Comparison of ENCODE assay signal across 26 mouse cellular contexts in genomic region chr13:104091734-104092133, GRCm38 (mm10). TPM values are rescaled to one million over a fixed set of nuclear protein-coding genes. Genes with fewer than 3 reads are reported as not detected.
DNase-seq lines count a peak whose midpoint lies in the region; ATAC-seq and TF ChIP-seq lines count a peak whose summit lies in the region.
"Had no signal": no experiment of that assay in that cellular context is flagged by ENCODE, and none has a peak within 500 bp of the region (broad histone marks: within the 10 kb centered on the region; RNA-seq: fewer than 3 reads in every experiment).

No protein-coding gene starts in this region.

- H3K27ac ChIP-seq in kidney, adult 2 months (ENCODE audit: insufficient read depth, low read depth, low read length) = no peak overlapping the region
- no peak overlapping the region for H3K27ac ChIP-seq in gastrocnemius, adult 2 months
- H3K27ac ChIP-seq: forebrain, embryonic 10.5 days; forebrain, embryonic 13.5 days; heart, adult 2 months; heart, embryonic 10.5 days; heart, embryonic 13.5 days; hindbrain, embryonic 14.5 days; hindbrain, postnatal 0 days; intestine, embryonic 15.5 days had no signal

- no peak for TF ChIP-seq CTCF in kidney, adult 2 months (conservative IDR thresholded peaks at IDR 0.05; ENCODE audit: insufficient read depth, insufficient read length, low read depth, low read length)
- TF ChIP-seq CTCF in gastrocnemius, adult 2 months (IDR thresholded peaks at IDR 0.05) = no peak

- DNase-seq in A20 (ENCODE audit: low read depth, low spot score) = peak; percentile 78
- peak; percentile 22 for DNase-seq in induced T-regulatory cell, adult 2 months (ENCODE audit: low read depth)
- DNase-seq in kidney, adult 2 months = no peak
- no peak for DNase-seq in spleen, adult 12 weeks (ENCODE audit: low spot score)
- DNase-seq in gastrocnemius, adult 2 months = no peak
- DNase-seq: adrenal gland, postnatal 10 days; adrenal gland, postnatal 36 days; cerebellum, adult 18-20 months; cerebellum, adult 9-10 months; cerebellum, postnatal 14 days; gastrocnemius, postnatal 10 days; gastrocnemius, postnatal 36 days; heart, adult 2 months; heart, postnatal 14 days; heart, postnatal 4 days; kidney, adult 11 months had no signal

- ATAC-seq in CD4-positive, CD25-positive, alpha-beta regulatory T cell, adult 4 months = peak; percentile 56
- ATAC-seq: forebrain, embryonic 13.5 days; forebrain, embryonic 16.5 days; hindbrain, postnatal 0 days; intestine, embryonic 15.5 days had no signal

- H3K4me1 ChIP-seq in kidney, adult 2 months (ENCODE audit: control insufficient read depth, insufficient read depth, low read length) = no peaks in the 10 kb centered on the region
- H3K4me1 ChIP-seq: forebrain, embryonic 10.5 days; forebrain, embryonic 13.5 days; intestine, embryonic 15.5 days had no signal

- H3K27me3 ChIP-seq in kidney, adult 2 months (replicated peaks; ENCODE audit: control insufficient read depth, insufficient read depth, low read length) = no peaks in the 10 kb centered on the region
- H3K27me3 ChIP-seq: forebrain, embryonic 13.5 days; heart, embryonic 13.5 days; intestine, embryonic 15.5 days had no signal

- no peak overlapping the region for H3K4me3 ChIP-seq in kidney, adult 2 months (ENCODE audit: insufficient read depth, low read depth, low read length)
- no peak overlapping the region for H3K4me3 ChIP-seq in gastrocnemius, adult 2 months
- H3K4me3 ChIP-seq: forebrain, embryonic 10.5 days; forebrain, embryonic 13.5 days; heart, adult 2 months; heart, embryonic 10.5 days; heart, embryonic 13.5 days; intestine, embryonic 15.5 days had no signal

- 16% methylated on average over 1 of the region's 1 CpGs for WGBS in kidney, adult 2 months

- TF ChIP-seq POLR2A in kidney, adult 2 months (IDR thresholded peaks at IDR 0.05; ENCODE audit: low read depth, low read length) = no peak

- intact Hi-C loops in gastrocnemius, adult 2 months (cut with DNase I) = no loop called here

- H3K36me3 ChIP-seq in kidney, adult 2 months (ENCODE audit: control insufficient read depth, insufficient read depth, low read length) = no peaks in the 10 kb centered on the region
- H3K36me3 ChIP-seq: heart, embryonic 10.5 days; heart, embryonic 13.5 days; intestine, embryonic 15.5 days had no signal

RNA-seq across cellular contexts. Expression of gene Nln, which starts 17.7 kb away (rescaled TPM):
- polyA plus RNA-seq in CD4-positive, CD25-positive, alpha-beta regulatory T cell, adult 4 months (2017; shearing (Covaris generic)) = 10 to 100 TPM in 1 of 2 experiments, 1 to 10 TPM in 1; 8.4 to 10.9 TPM
- polyA plus RNA-seq in kidney, adult 2 months (2012; rRNA removed) = 10.7 and 11.3 TPM in 2 replicates
- 1 to 10 TPM; 6.7 to 7.3 TPM for total RNA-seq in gastrocnemius, adult 2 months (2021)

RNA-seq across cellular contexts. Expression of gene Sgtb, which starts 17.8 kb away (rescaled TPM):
- polyA plus RNA-seq in CD4-positive, CD25-positive, alpha-beta regulatory T cell, adult 4 months (2017; shearing (Covaris generic)) = under 1 TPM; 0.17 to 0.71 TPM
- polyA plus RNA-seq in kidney, adult 2 months (2012; rRNA removed) = 1.1 and 1.3 TPM in 2 replicates
- total RNA-seq in gastrocnemius, adult 2 months (2021) = under 1 TPM; 0.61 to 0.73 TPM
- total RNA-seq: MEL had no signal

Comparison
In these comparisons a context has a peak if more than half of its experiments do, and no peak if none do; other contexts are left out.
1. DNase-seq: peak in A20 (single experiment) and induced T-regulatory cell, adult 2 months (single experiment); none in kidney, adult 2 months (single experiment), spleen, adult 12 weeks (single experiment) and gastrocnemius, adult 2 months (single experiment).